Mouse (Mus musculus) spleen, adult 12 weeks (tissue): Measurements from ENCODE around the gene Txndc17.

Experiments used
- DNase-seq: peaks from one replicate; pipeline ENCODE4 v3.0.0; 2022; ENCODE audit warnings: low spot score

Txndc17 gene

GRCm38 (mm10) chr11:72223414-72223813 lies 16.1 kb downstream of the Txndc17 start:
- no peak for DNase-seq

GRCm38 (mm10) chr11:72224865-72225264 lies 17.5 kb downstream of the Txndc17 start:
- peak; percentile 39 for DNase-seq

- DNase-seq, result no peak
These were observed 18.9 kb downstream of the Txndc17 start for GRCm38 (mm10) chr11:72226020-72226791.

- no peak for DNase-seq
These were observed 19.6 kb downstream of the Txndc17 start for GRCm38 (mm10) chr11:72226901-72227300.

GRCm38 (mm10) chr11:72228513-72228912 lies 21.2 kb downstream of the Txndc17 start:
- DNase-seq, result no peak

- DNase-seq, result no peak
These were observed 24.7 kb downstream of the Txndc17 start for GRCm38 (mm10) chr11:72232068-72232467.

- no peak for DNase-seq
These were observed 25.6 kb downstream of the Txndc17 start for GRCm38 (mm10) chr11:72232991-72233390.

- no peak for DNase-seq
These were observed 26.7 kb downstream of the Txndc17 start for GRCm38 (mm10) chr11:72234013-72234412.

GRCm38 (mm10) chr11:72240062-72240860 lies 32.9 kb downstream of the Txndc17 start:
- no peak for DNase-seq

GRCm38 (mm10) chr11:72245196-72245753 lies 37.9 kb downstream of the Txndc17 start:
- DNase-seq, result no peak

GRCm38 (mm10) chr11:72255629-72256028 lies 48.3 kb downstream of the Txndc17 start:
- no peak for DNase-seq

GRCm38 (mm10) chr11:72256441-72256840 lies 49.1 kb downstream of the Txndc17 start:
- no peak for DNase-seq
